Mouse (Mus musculus): ENCODE data around the gene Chst3. TPM values are rescaled to one million over a fixed set of nuclear protein-coding genes. Genes with fewer than 3 reads are reported as not detected.
A peak's percentile ranks its signal among the peaks of the same experiment; 100 is the strongest.

Chst3 gene
- total and polyA plus RNA-seq, 2 experiments from 2014 or later = 0.20 to 2.2 TPM

- no peaks in the 10 kb centered on the region for H3K9me3 ChIP-seq (replicated peaks; ENCODE audit: control insufficient read depth, low read length)
- no peak overlapping the region for H3K27ac ChIP-seq (ENCODE audit: low read depth)
- H3K9ac ChIP-seq (replicated peaks; ENCODE audit: low read depth, low read length) = no peak overlapping the region
- peaks cover 23% of the 10 kb centered on the region for H3K27me3 ChIP-seq (ENCODE audit: control insufficient read depth, insufficient read depth, low read length)
- WGBS = 47% methylated on average over 11 of the region's 11 CpGs
- no peaks in the 10 kb centered on the region for H3K36me3 ChIP-seq (replicated peaks; ENCODE audit: control insufficient read depth, insufficient read depth, low read length)
- peaks cover 19% of the 10 kb centered on the region for H3K4me1 ChIP-seq (ENCODE audit: control insufficient read depth, insufficient read depth)
- H3K4me3 ChIP-seq (ENCODE audit: low read depth, low read length) = no peak overlapping the region
- ATAC-seq (ENCODE audit: insufficient read depth, low read depth) = no peak
- no peak for DNase-seq (ENCODE audit: low spot score)
- no peak overlapping the region for H3K4me2 ChIP-seq (ENCODE audit: low read depth, low read length)
- TF ChIP-seq EP300 (IDR thresholded peaks at IDR 0.05; ENCODE audit: low read depth) (no peak), CTCF (IDR thresholded peaks at IDR 0.05; ENCODE audit: low read depth) (no peak)
These were observed 6.3 kb downstream of the Chst3 start for GRCm38 (mm10) chr10:60212589-60213379.

- TF ChIP-seq EP300 (IDR thresholded peaks at IDR 0.05; ENCODE audit: low read depth) = no peak
- no peak for TF ChIP-seq CTCF (IDR thresholded peaks at IDR 0.05; ENCODE audit: low read depth)
- Histone ChIP-seq H3K36me3 (replicated peaks; ENCODE audit: control insufficient read depth, insufficient read depth, low read length) (no peaks in the 10 kb centered on the region), H3K4me3 (ENCODE audit: low read depth, low read length) (no peak overlapping the region), H3K27ac (ENCODE audit: low read depth) (no peak overlapping the region), H3K9ac (replicated peaks; ENCODE audit: low read depth, low read length) (no peak overlapping the region), H3K9me3 (replicated peaks; ENCODE audit: control insufficient read depth, low read length) (no peaks in the 10 kb centered on the region), H3K27me3 (ENCODE audit: control insufficient read depth, insufficient read depth, low read length) (peaks cover 13% of the 10 kb centered on the region), H3K4me1 (ENCODE audit: control insufficient read depth, insufficient read depth) (peaks cover 24% of the 10 kb centered on the region), H3K4me2 (ENCODE audit: low read depth, low read length) (no peak overlapping the region)
- DNase-seq (ENCODE audit: low spot score) (no peak), ATAC-seq (ENCODE audit: insufficient read depth, low read depth) (no peak)
- WGBS = 27% methylated on average over 8 of the region's 8 CpGs
These were observed 7.5 kb downstream of the Chst3 start for GRCm38 (mm10) chr10:60211501-60212005.

- H3K27me3 ChIP-seq (ENCODE audit: control insufficient read depth, insufficient read depth, low read length) = peaks cover 8% of the 10 kb centered on the region
- H3K9ac ChIP-seq (replicated peaks; ENCODE audit: low read depth, low read length) = no peak overlapping the region
- H3K4me2 ChIP-seq (ENCODE audit: low read depth, low read length) = no peak overlapping the region
- peaks cover 34% of the 10 kb centered on the region for H3K4me1 ChIP-seq (ENCODE audit: control insufficient read depth, insufficient read depth)
- 0 out of 2 replicates have a peak overlapping the region, but pooled peaks have one; percentile 92 for H3K27ac ChIP-seq (ENCODE audit: low read depth)
- no peaks in the 10 kb centered on the region for H3K9me3 ChIP-seq (replicated peaks; ENCODE audit: control insufficient read depth, low read length)
- DNase-seq (ENCODE audit: low spot score) = no peak
- no peak for ATAC-seq (ENCODE audit: insufficient read depth, low read depth)
- TF ChIP-seq EP300 (IDR thresholded peaks at IDR 0.05; ENCODE audit: low read depth) (no peak), CTCF (IDR thresholded peaks at IDR 0.05; ENCODE audit: low read depth) (no peak)
- H3K4me3 ChIP-seq (ENCODE audit: low read depth, low read length) = no peak overlapping the region
- 75% methylated on average over 2 of the region's 2 CpGs for WGBS
- no peaks in the 10 kb centered on the region for H3K36me3 ChIP-seq (replicated peaks; ENCODE audit: control insufficient read depth, insufficient read depth, low read length)
These were observed 8.6 kb downstream of the Chst3 start for GRCm38 (mm10) chr10:60210468-60210867.

- no peak overlapping the region for H3K4me2 ChIP-seq (ENCODE audit: low read depth, low read length)
- ATAC-seq (ENCODE audit: insufficient read depth, low read depth) (peak; percentile 84), DNase-seq (ENCODE audit: low spot score) (peak; percentile 82)
- TF ChIP-seq EP300 (IDR thresholded peaks at IDR 0.05; ENCODE audit: low read depth) (peak; percentile 61; the same call in 1 of the 2 replicates), CTCF (IDR thresholded peaks at IDR 0.05; ENCODE audit: low read depth) (no peak)
- 23% methylated on average over 5 of the region's 5 CpGs for WGBS
- H3K4me1 ChIP-seq (ENCODE audit: control insufficient read depth, insufficient read depth) = peaks cover 35% of the 10 kb centered on the region
- H3K27me3 ChIP-seq (ENCODE audit: control insufficient read depth, insufficient read depth, low read length) = no peaks in the 10 kb centered on the region; the same call in 1 of the 2 replicates
- H3K36me3 ChIP-seq (replicated peaks; ENCODE audit: control insufficient read depth, insufficient read depth, low read length) = no peaks in the 10 kb centered on the region
- no peaks in the 10 kb centered on the region for H3K9me3 ChIP-seq (replicated peaks; ENCODE audit: control insufficient read depth, low read length)
- no peak overlapping the region for H3K9ac ChIP-seq (replicated peaks; ENCODE audit: low read depth, low read length)
- no peak overlapping the region for H3K4me3 ChIP-seq (ENCODE audit: low read depth, low read length)
- H3K27ac ChIP-seq (ENCODE audit: low read depth) = peak overlapping the region; percentile 92
These were observed 9.8 kb downstream of the Chst3 start for GRCm38 (mm10) chr10:60209237-60209636.

- DNase-seq (ENCODE audit: low spot score) (peak; percentile 33), ATAC-seq (ENCODE audit: insufficient read depth, low read depth) (0 out of 2 replicates have a peak, but pooled peaks have one; percentile 2)
- Histone ChIP-seq H3K4me2 (ENCODE audit: low read depth, low read length) (no peak overlapping the region), H3K9ac (replicated peaks; ENCODE audit: low read depth, low read length) (no peak overlapping the region), H3K9me3 (replicated peaks; ENCODE audit: control insufficient read depth, low read length) (no peaks in the 10 kb centered on the region), H3K36me3 (replicated peaks; ENCODE audit: control insufficient read depth, insufficient read depth, low read length) (no peaks in the 10 kb centered on the region), H3K4me1 (ENCODE audit: control insufficient read depth, insufficient read depth) (peaks cover 35% of the 10 kb centered on the region), H3K27ac (ENCODE audit: low read depth) (peak overlapping the region; percentile 82), H3K27me3 (ENCODE audit: control insufficient read depth, insufficient read depth, low read length) (no peaks in the 10 kb centered on the region), H3K4me3 (ENCODE audit: low read depth, low read length) (no peak overlapping the region)
- 50% methylated on average over 8 of the region's 8 CpGs for WGBS
- TF ChIP-seq CTCF (IDR thresholded peaks at IDR 0.05; ENCODE audit: low read depth) = no peak
- TF ChIP-seq EP300 (IDR thresholded peaks at IDR 0.05; ENCODE audit: low read depth) = no peak
These were observed 11.8 kb downstream of the Chst3 start for GRCm38 (mm10) chr10:60207166-60207705.

All from heart, postnatal 0 days (tissue).